Mouse (Mus musculus) liver, embryonic 12.5 days (tissue): Measurements from ENCODE around the gene Rev1. TPM values are rescaled to one million over a fixed set of nuclear protein-coding genes. Genes with fewer than 3 reads are reported as not detected.
A peak's percentile ranks its signal among the peaks of the same experiment; 100 is the strongest.

Experiments used
- ATAC-seq: fragments of 200-750 bp; cut with Nextera tagmentation; 2 replicates; pipeline ENCODE4 v1.8.0; 2017; ENCODE audit warnings: moderate number of reproducible peaks, mild to moderate bottlenecking, moderate library complexity
- H3K27ac ChIP-seq: fragments of 300-500 bp; sonication (generic); 2 replicates; pipeline ENCODE4 v1.5.1; 2016; ENCODE audit warnings: mild to moderate bottlenecking
- H3K27me3 ChIP-seq: fragments of 300-500 bp; sonication (generic); replicated peaks from 2 replicates; pipeline ENCODE4 v1.6.1; 2016; ENCODE audit warnings: mild to moderate bottlenecking, moderate library complexity
- H3K36me3 ChIP-seq: fragments of 300-500 bp; sonication (generic); 2 replicates; pipeline ENCODE4 v1.6.1; 2016; ENCODE audit warnings: mild to moderate bottlenecking, moderate library complexity
- H3K4me1 ChIP-seq: fragments of 300-500 bp; sonication (generic); 2 replicates; pipeline ENCODE4 v1.6.1; 2016
- H3K4me2 ChIP-seq: fragments of 300-500 bp; sonication (generic); 2 replicates; pipeline ENCODE4 v1.6.1; 2016; ENCODE audit warnings: mild to moderate bottlenecking, moderate library complexity
- H3K4me3 ChIP-seq: fragments of 300-500 bp; sonication (generic); 2 replicates; pipeline ENCODE4 v1.5.1; 2016; ENCODE audit warnings: mild to moderate bottlenecking, moderate library complexity
- H3K9ac ChIP-seq: fragments of 300-500 bp; sonication (generic); 2 replicates; pipeline ENCODE4 v1.6.1; 2016; ENCODE audit warnings: mild to moderate bottlenecking, moderate library complexity
- H3K9me3 ChIP-seq: fragments of 300-500 bp; sonication (generic); replicated peaks from 2 replicates; pipeline ENCODE4 v1.6.1; 2016; ENCODE audit warnings: mild to moderate bottlenecking, moderate library complexity
- WGBS: fragments of 180-500 bp; shearing (Covaris S2); methylation state at CpG from one replicate; pipeline ENCODE4 v1.1.7; 2016; ENCODE audit not compliant: insufficient replicate concordance; 5-methylcytosine and 5-hydroxymethylcytosine counted together
- polyA plus RNA-seq: library from polyadenylated mRNA; unstranded; fragments of >200 nt; fragmentation: Nextera tagmentation; extraction: Ambion mirVana; gene quantifications from 2 replicates; pipeline ENCODE4 v1.2.1, GENCODE M21; 2016

Gene Rev1
- 28.1 and 28.4 TPM in 2 replicates for polyA plus RNA-seq

GRCm38 (mm10) chr1:38129501-38130267 is at the start of gene Rev1:
TSS of gene Rev1 (minus strand) at chr1:38129801.
- 1% methylated on average over 84 of the region's 122 CpGs for WGBS
- ATAC-seq: peak; percentile 93
- H3K4me3 ChIP-seq: peak within 1 kb of the TSS; percentile 91

GRCm38 (mm10) chr1:38178929-38179328 is 49.3 kb upstream of the Rev1 start:
- H3K27me3 ChIP-seq: no peaks in the 10 kb centered on the region
- no peak for ATAC-seq
- no peaks in the 10 kb centered on the region for H3K36me3 ChIP-seq
- H3K9ac ChIP-seq: no peak overlapping the region
- H3K9me3 ChIP-seq: no peaks in the 10 kb centered on the region
- WGBS: 76% methylated on average over 8 of the region's 8 CpGs
- H3K4me2 ChIP-seq: no peak overlapping the region
- no peak overlapping the region for H3K27ac ChIP-seq
- no peaks in the 10 kb centered on the region for H3K4me1 ChIP-seq
- no peak overlapping the region for H3K4me3 ChIP-seq

More at GRCm38 (mm10) chr1:38129501-38130267, at the start of gene Rev1:
- Histone ChIP-seq H3K9me3 (no peaks in the 10 kb centered on the region), H3K27me3 (no peaks in the 10 kb centered on the region), H3K4me2 (peak within 1 kb of the TSS; percentile 91), H3K36me3 (peaks cover 5% of the 10 kb centered on the region; the same call in 1 of the 2 replicates), H3K4me1 (peaks cover 60% of the 10 kb centered on the region), H3K9ac (peak within 1 kb of the TSS; percentile 98), H3K27ac (peak within 1 kb of the TSS; percentile 96)

GRCm38 (mm10) chr1:38176077-38176476 is 46.5 kb upstream of the Rev1 start:
- H3K36me3 ChIP-seq: no peaks in the 10 kb centered on the region
- no peak overlapping the region for H3K4me2 ChIP-seq
- H3K4me1 ChIP-seq: no peaks in the 10 kb centered on the region
- no peak overlapping the region for H3K4me3 ChIP-seq
- H3K9ac ChIP-seq: no peak overlapping the region
- peak; percentile 52; the same call in 1 of the 2 replicates for ATAC-seq
- H3K27me3 ChIP-seq: no peaks in the 10 kb centered on the region
- H3K27ac ChIP-seq: no peak overlapping the region
- 69% methylated on average over 7 of the region's 7 CpGs for WGBS
- H3K9me3 ChIP-seq: no peaks in the 10 kb centered on the region

GRCm38 (mm10) chr1:38171874-38172273 is 42.3 kb upstream of the Rev1 start:
- no peak overlapping the region for H3K9ac ChIP-seq
- H3K4me1 ChIP-seq: no peaks in the 10 kb centered on the region
- no peak overlapping the region for H3K4me3 ChIP-seq
- H3K27ac ChIP-seq: no peak overlapping the region
- no peak for ATAC-seq
- H3K36me3 ChIP-seq: no peaks in the 10 kb centered on the region
- H3K9me3 ChIP-seq: no peaks in the 10 kb centered on the region
- no peaks in the 10 kb centered on the region for H3K27me3 ChIP-seq
- 73% methylated on average over 4 of the region's 4 CpGs for WGBS
- no peak overlapping the region for H3K4me2 ChIP-seq

DNA sequence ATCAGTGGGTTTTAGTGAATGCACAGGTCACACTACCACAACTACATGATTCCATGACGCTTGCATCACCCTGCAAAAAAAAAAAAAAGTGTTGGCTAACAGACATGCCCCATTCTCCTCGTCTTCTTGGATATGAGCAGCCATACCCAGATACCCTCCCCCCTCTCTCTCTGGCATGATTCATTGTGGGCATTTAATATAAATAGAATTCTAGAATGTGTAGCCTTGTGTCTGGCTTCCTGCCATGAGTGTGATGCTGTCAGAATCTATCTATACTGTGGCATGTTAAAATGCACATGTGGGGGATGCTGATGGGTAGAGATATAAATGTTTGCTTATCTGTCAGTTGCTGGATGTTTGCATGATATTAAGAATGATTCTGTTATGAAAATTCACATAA is 36.1 kb upstream of the Rev1 start:
- Histone ChIP-seq H3K4me2 (no peak overlapping the region), H3K9me3 (no peaks in the 10 kb centered on the region), H3K9ac (no peak overlapping the region), H3K27ac (no peak overlapping the region), H3K4me3 (no peak overlapping the region), H3K27me3 (no peaks in the 10 kb centered on the region), H3K4me1 (no peaks in the 10 kb centered on the region), H3K36me3 (no peaks in the 10 kb centered on the region)
- 34% methylated on average over 2 of the region's 2 CpGs for WGBS
- no peak for ATAC-seq

DNA sequence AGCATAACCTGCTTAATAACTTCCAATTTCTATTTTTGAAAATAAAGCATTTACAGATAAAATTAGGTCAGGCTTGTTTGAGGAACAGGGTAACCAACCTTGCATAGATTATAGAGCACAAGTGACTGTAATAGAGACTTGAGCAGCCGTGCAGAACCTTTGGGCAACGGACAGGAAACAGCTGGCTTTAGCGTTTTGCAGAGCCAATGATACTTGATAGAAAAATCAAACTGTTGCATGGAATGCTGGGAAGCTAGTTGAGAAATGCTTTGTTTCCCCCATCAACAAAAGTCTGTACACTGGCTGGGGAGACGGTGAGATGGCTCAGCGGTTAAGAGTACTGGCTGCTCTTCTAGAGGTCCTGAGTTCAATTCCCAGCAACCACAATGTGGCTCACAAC is 20.5 kb upstream of the Rev1 start:
- 69% methylated on average over 5 of the region's 5 CpGs for WGBS
- Histone ChIP-seq H3K4me3 (no peak overlapping the region), H3K27me3 (no peaks in the 10 kb centered on the region), H3K27ac (no peak overlapping the region), H3K4me1 (no peaks in the 10 kb centered on the region), H3K9me3 (no peaks in the 10 kb centered on the region), H3K36me3 (no peaks in the 10 kb centered on the region), H3K4me2 (no peak overlapping the region), H3K9ac (no peak overlapping the region)
- no peak for ATAC-seq

GRCm38 (mm10) chr1:38146008-38146407 is 16.4 kb upstream of the Rev1 start:
- Histone ChIP-seq H3K9ac (no peak overlapping the region), H3K4me2 (no peak overlapping the region), H3K4me3 (no peak overlapping the region), H3K36me3 (no peaks in the 10 kb centered on the region), H3K9me3 (no peaks in the 10 kb centered on the region), H3K4me1 (no peaks in the 10 kb centered on the region), H3K27ac (no peak overlapping the region), H3K27me3 (no peaks in the 10 kb centered on the region)
- WGBS: 76% methylated on average over 4 of the region's 4 CpGs
- no peak for ATAC-seq

- H3K4me1 ChIP-seq: no peaks in the 10 kb centered on the region
- no peaks in the 10 kb centered on the region for H3K36me3 ChIP-seq
- ATAC-seq: no peak
- H3K27me3 ChIP-seq: no peaks in the 10 kb centered on the region
- no peak overlapping the region for H3K9ac ChIP-seq
- no peak overlapping the region for H3K4me3 ChIP-seq
- H3K27ac ChIP-seq: no peak overlapping the region
- H3K9me3 ChIP-seq: no peaks in the 10 kb centered on the region
- no peak overlapping the region for H3K4me2 ChIP-seq
- WGBS: 66% methylated on average over 1 of the region's 1 CpGs
Observed at GRCm38 (mm10) chr1:38141371-38141770, 11.8 kb upstream of the Rev1 start.

GRCm38 (mm10) chr1:38140911-38141310 is 11.3 kb upstream of the Rev1 start:
- Histone ChIP-seq H3K27me3 (no peaks in the 10 kb centered on the region), H3K36me3 (no peaks in the 10 kb centered on the region), H3K4me1 (no peaks in the 10 kb centered on the region), H3K9me3 (no peaks in the 10 kb centered on the region), H3K27ac (no peak overlapping the region), H3K9ac (no peak overlapping the region), H3K4me2 (no peak overlapping the region), H3K4me3 (no peak overlapping the region)
- ATAC-seq: no peak
- 54% methylated on average over 2 of the region's 2 CpGs for WGBS

DNA sequence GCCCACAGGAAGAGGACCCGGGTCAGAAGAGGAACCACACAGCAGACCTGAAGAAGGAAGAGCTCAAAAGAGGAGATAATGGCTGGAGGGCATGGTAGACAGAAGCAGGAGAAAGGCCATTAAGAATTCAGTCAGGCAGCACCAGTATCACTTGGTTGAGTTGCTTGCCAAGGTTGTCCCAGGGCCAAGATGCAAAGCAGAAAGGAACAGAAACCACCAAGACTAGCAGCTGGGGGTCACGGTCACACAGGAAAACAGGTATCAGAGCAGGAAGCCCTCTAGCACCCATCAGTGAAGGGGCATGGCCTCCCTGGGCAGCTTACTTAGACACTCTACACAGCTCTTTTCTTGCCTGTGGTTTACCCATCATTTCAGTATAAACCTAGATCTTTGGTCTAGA is 9.8 kb upstream of the Rev1 start:
- WGBS: 35% methylated on average over 2 of the region's 2 CpGs
- Histone ChIP-seq H3K27ac (no peak overlapping the region), H3K27me3 (no peaks in the 10 kb centered on the region)

GRCm38 (mm10) chr1:38132942-38133341 is 3.3 kb upstream of the Rev1 start:
- ATAC-seq: no peak
- no peak overlapping the region for H3K9ac ChIP-seq
- H3K4me3 ChIP-seq: no peak overlapping the region
- WGBS: 53% methylated on average over 6 of the region's 6 CpGs
- no peak overlapping the region for H3K4me2 ChIP-seq
- no peaks in the 10 kb centered on the region for H3K27me3 ChIP-seq
- H3K4me1 ChIP-seq: peaks cover 32% of the 10 kb centered on the region
- H3K36me3 ChIP-seq: no peaks in the 10 kb centered on the region
- no peak overlapping the region for H3K27ac ChIP-seq
- H3K9me3 ChIP-seq: no peaks in the 10 kb centered on the region

More for the DNA sequence above, 9.8 kb upstream of the Rev1 start:
- H3K36me3 ChIP-seq: no peaks in the 10 kb centered on the region
- H3K4me3 ChIP-seq: no peak overlapping the region
- no peak for ATAC-seq
- no peak overlapping the region for H3K4me2 ChIP-seq
- H3K9me3 ChIP-seq: no peaks in the 10 kb centered on the region
- no peak overlapping the region for H3K9ac ChIP-seq
- H3K4me1 ChIP-seq: no peaks in the 10 kb centered on the region

GRCm38 (mm10) chr1:38130715-38131483 is 1.3 kb upstream of the Rev1 start:
- Histone ChIP-seq H3K9me3 (no peaks in the 10 kb centered on the region), H3K9ac (peak overlapping the region; percentile 98), H3K4me3 (peak overlapping the region; percentile 91), H3K36me3 (peaks cover 5% of the 10 kb centered on the region; the same call in 1 of the 2 replicates), H3K27ac (peak overlapping the region; percentile 96), H3K27me3 (no peaks in the 10 kb centered on the region), H3K4me2 (peak overlapping the region; percentile 91), H3K4me1 (peaks cover 50% of the 10 kb centered on the region)
- peak; percentile 45; the same call in 1 of the 2 replicates for ATAC-seq
- WGBS: 42% methylated on average over 10 of the region's 10 CpGs
